Mouse (Mus musculus): ENCODE measurements around the gene Pax8.

The Pax8 gene

GRCm38 (mm10) chr2:24441899-24442298, 33.5 kb downstream of the Pax8 start:
- no peak for TF ChIP-seq GATA4 (IDR thresholded peaks at IDR 0.05; ENCODE audit: insufficient replicate concordance, low read length)

- TF ChIP-seq GATA4 (IDR thresholded peaks at IDR 0.05; ENCODE audit: insufficient replicate concordance, low read length) = no peak
These were observed 35.3 kb downstream of the Pax8 start for GRCm38 (mm10) chr2:24440056-24440455.

DNA sequence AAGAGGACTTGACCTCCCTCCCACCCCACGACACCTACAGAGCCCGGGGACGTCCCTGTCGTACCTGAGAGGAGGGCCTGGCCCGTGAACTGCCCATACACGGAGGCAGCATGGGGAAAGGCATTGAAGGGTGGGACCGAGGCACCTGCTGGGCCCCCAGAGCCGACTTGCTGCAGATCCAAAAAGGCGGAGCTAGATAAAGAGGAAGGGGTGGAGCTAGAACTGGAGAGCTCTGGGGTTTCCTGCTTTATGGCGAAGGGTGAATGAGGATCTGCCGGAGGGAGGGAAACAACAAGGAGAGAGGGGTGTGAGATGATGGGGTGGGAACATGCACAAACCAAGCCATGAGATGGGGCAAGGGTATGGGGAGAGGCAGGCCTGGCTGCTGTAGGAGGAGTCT, 39.7 kb downstream of the Pax8 start:
- no peak for TF ChIP-seq GATA4 (IDR thresholded peaks at IDR 0.05; ENCODE audit: insufficient replicate concordance, low read length)

GRCm38 (mm10) chr2:24434670-24435069, 40.7 kb downstream of the Pax8 start:
- TF ChIP-seq GATA4 (IDR thresholded peaks at IDR 0.05; ENCODE audit: insufficient replicate concordance, low read length) = no peak

GRCm38 (mm10) chr2:24429806-24430205, 45.6 kb downstream of the Pax8 start:
- no peak for TF ChIP-seq GATA4 (IDR thresholded peaks at IDR 0.05; ENCODE audit: insufficient replicate concordance, low read length)

GRCm38 (mm10) chr2:24427866-24428675, 47.3 kb downstream of the Pax8 start:
- no peak for TF ChIP-seq GATA4 (IDR thresholded peaks at IDR 0.05; ENCODE audit: insufficient replicate concordance, low read length)

- no peak for TF ChIP-seq GATA4 (IDR thresholded peaks at IDR 0.05; ENCODE audit: insufficient replicate concordance, low read length)
These were observed 49.8 kb downstream of the Pax8 start for GRCm38 (mm10) chr2:24425630-24426029.

- TF ChIP-seq GATA4 (IDR thresholded peaks at IDR 0.05; ENCODE audit: insufficient replicate concordance, low read length) = no peak
These were observed 52.6 kb downstream of the Pax8 start for GRCm38 (mm10) chr2:24422815-24423214.

GRCm38 (mm10) chr2:24421211-24421863, 54.1 kb downstream of the Pax8 start:
- TF ChIP-seq GATA4 (IDR thresholded peaks at IDR 0.05; ENCODE audit: insufficient replicate concordance, low read length) = no peak

DNA sequence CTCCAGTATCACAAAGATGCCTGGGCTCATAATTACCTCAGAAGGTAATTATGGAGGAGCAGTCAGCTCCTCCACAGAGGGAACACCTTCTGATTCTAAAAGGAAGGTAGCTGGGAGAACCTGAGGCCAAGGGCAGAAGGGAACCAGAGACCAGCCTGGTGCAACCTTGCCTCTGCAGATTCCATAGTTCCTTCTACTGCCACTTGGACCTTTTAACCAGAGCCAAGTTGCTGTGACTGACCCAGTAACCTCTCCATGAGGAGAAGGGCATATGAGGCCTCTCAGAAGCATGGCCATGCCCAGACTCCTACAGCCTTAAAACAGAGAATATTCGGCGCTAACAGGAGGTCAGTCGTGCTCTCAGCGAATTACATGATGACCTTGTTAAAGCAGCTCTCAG, 57.8 kb downstream of the Pax8 start:
- no peak for TF ChIP-seq GATA4 (IDR thresholded peaks at IDR 0.05; ENCODE audit: insufficient replicate concordance, low read length)

DNA sequence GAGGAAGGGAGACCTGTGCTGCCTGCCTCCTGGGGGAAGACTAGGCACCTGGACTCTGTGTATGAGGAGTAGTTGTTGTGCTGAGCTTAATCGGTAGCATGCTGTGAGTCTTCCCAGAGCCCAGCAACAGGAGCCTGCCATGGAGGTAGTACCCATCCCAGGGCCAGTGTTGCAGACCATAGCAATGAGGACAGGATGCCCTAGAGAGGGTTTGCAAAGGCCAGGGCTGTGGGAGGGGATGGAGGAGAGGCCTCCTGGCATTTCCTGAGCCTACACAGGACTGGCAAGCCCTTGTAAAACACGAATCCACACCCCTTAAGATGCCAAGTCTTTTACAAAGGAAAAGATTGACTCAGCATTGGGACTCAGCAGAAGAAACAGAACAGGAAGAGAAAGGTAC, 58.3 kb downstream of the Pax8 start:
- no peak for TF ChIP-seq GATA4 (IDR thresholded peaks at IDR 0.05; ENCODE audit: insufficient replicate concordance, low read length)

DNA sequence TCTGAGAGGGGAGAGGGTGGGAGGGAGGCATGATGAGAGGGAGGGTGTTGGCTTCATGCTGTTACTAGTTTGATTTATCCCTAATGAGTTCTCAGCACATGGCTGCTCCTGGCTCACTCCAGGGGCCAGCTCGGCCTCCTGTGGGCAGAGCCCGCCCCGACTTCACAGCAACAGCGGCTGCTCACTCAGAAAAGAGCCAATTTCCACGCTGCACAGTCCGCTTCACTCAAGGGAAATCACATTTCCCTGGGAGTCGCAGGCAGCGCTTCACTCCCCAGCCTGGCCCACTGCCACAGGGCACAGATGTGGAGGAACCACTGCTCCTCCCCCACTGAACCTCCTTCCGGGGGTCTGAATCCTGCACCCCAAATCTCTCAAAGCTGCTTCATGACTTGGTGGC, 58.7 kb downstream of the Pax8 start:
- no peak for TF ChIP-seq GATA4 (IDR thresholded peaks at IDR 0.05; ENCODE audit: insufficient replicate concordance, low read length)

DNA sequence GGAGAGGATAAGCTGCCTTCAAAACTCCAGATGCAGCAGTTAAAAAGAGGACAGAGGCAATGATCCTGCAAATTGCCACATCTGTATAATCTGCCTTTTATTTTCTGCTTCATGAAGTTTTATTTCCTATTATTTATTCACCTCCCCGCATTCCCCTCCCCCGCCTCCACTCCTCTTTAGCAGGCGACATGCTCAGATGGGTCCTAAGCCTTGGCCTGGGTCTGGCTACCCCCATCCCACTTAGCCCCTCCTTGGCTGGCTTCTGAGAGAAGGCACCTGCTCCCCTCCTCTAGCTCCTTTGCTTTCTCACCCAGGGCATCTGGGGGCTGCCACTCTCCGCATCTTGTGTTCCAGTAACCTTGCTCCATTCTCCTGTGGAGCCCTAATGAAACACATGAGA, 61.7 kb downstream of the Pax8 start:
- TF ChIP-seq GATA4 (IDR thresholded peaks at IDR 0.05; ENCODE audit: insufficient replicate concordance, low read length) = no peak

- no peak for TF ChIP-seq GATA4 (IDR thresholded peaks at IDR 0.05; ENCODE audit: insufficient replicate concordance, low read length)
These were observed 62.2 kb downstream of the Pax8 start for GRCm38 (mm10) chr2:24413172-24413571.

- TF ChIP-seq GATA4 (IDR thresholded peaks at IDR 0.05; ENCODE audit: insufficient replicate concordance, low read length) = no peak
These were observed 66.2 kb downstream of the Pax8 start for GRCm38 (mm10) chr2:24409166-24409565.

DNA sequence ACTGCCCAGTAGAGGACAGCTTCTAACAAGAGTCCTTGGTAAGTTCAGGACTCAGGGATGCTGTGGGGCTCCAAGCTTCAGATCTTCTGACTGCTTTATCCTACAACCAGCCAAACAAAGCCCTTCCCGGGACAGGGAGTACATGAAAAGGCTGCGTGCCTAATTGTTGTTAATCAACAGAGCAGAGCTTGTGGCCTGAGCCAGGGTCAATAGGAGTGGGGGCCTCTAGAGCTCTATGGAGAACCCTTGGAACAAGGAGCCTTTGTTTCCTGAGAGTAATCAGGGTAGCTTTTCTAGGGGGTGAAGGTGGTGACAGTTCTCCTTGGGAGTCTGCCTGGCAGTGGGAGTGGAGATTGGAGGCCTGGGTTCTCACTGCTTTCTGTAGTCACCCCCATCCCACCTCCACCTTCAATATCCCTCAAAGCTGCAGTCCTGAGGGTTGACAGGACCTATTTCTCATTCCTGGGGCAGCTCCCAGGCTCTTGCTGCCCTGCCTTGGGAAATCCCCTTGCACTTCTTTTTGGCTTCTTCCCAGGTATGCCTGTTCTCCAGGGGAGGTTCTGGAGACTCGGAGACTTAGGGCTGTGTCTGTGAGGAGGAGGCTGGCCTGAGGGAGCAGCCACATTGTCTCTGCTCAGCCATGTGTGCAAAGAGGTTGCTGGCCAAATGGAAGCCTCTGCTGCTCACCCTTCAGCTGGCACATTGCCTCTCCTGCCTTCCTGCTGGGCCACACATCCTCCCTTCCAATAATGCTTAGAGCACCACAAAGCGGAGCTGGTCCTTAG, 67.5 kb downstream of the Pax8 start:
- no peak for TF ChIP-seq GATA4 (IDR thresholded peaks at IDR 0.05; ENCODE audit: insufficient replicate concordance, low read length)

All from liver, adult (tissue).